Mouse (Mus musculus): Measurements from ENCODE around the gene 2010111I01Rik.

DNA sequence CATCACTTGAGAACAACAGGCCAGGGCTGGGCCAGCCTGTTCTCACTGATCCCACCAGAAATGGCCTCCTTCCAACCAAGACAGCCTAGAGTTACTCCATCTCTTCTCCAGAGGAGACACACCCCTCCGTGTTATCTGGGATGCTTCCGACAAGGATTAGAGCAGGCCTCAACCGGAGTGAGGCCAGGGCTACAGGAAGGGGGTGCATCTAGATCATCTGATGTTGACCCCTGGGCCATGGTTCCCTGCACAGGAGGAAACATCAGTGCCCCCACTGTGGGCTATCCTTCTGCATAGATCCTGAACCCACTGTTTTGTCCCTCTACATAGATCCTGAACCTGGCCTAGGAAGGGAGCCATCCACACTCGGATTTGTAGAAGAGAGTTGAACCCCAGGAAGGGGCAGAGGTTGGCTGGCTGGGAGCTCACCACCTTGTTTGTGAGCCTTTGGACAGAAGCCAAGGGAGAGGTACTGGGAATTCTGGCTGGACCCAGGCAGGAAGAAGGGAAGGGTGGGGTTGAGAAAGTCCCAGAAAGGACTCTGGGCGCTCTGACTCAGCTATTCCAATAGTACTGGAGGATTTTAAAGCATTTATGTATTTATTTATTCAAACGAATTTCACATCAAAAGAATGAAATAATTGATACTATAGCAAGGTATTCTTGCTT, 339.6 kb downstream of the 2010111I01Rik start:
- TF ChIP-seq POLR2A (IDR thresholded peaks at IDR 0.05; ENCODE audit: extremely low read depth, insufficient read depth, low read length) (no peak), CTCF (IDR thresholded peaks at IDR 0.05; ENCODE audit: extremely low read depth, insufficient read depth, low read length) (no peak)
